Mouse (Mus musculus) lung, adult 2 months (tissue): Measurements from ENCODE around the gene Trpc2.

ENCODE experiments used
- CTCF ChIP-seq: fragments of 200-500 bp; IDR thresholded peaks from 2 replicates; pipeline ENCODE4 v1.5.1; 2011; ENCODE audit warnings: mild to moderate bottlenecking, low read length, control low read depth; ENCODE audit not compliant: insufficient read depth
- POLR2A ChIP-seq: fragments of 200-500 bp; IDR thresholded peaks from 2 replicates; pipeline ENCODE4 v1.6.1; 2011; ENCODE audit warnings: low read depth, mild to moderate bottlenecking, control low read depth, low read length, borderline replicate concordance; ENCODE audit errors: extremely low read depth

DNA sequence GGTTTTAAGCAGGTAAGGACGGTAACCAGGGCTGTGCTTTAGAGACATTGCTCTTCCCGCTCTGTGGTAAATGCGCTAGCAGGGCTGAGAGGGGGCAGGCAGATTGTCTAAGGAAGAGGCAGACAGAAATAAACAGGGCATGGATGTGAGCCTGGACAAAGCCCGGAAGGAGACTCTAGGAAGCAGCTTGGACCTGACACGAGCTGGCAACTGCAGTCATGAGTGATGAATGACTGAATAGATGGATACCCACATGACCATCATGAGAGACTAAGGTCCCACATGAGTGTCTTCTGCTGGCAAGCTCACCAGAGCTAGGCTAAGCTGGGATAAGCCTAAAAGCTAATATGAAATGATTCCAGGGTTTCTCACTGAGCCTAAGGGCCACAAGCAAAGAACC is 21.2 kb downstream of the Trpc2 start:
- TF ChIP-seq CTCF (no peak), POLR2A (no peak)
